Mouse (Mus musculus): ENCODE measurements around the gene Tmem220. TPM values are rescaled to one million over a fixed set of nuclear protein-coding genes. Genes with fewer than 3 reads are reported as not detected.

Gene Tmem220
- polyA plus RNA-seq, 1 experiment = not detected

- WGBS = 81% methylated on average over 2 of the region's 2 CpGs
- H3K27ac ChIP-seq (ENCODE audit: control insufficient read depth, insufficient read depth, low read depth, low read length, poor library complexity) = no peak overlapping the region
- TF ChIP-seq CTCF (IDR thresholded peaks at IDR 0.05; ENCODE audit: control insufficient read depth, insufficient read depth, low read length) (no peak), POLR2A (IDR thresholded peaks at IDR 0.05; ENCODE audit: borderline replicate concordance, control insufficient read depth, low read depth, low read length) (no peak)
- no peak overlapping the region for H3K4me3 ChIP-seq (replicated peaks; ENCODE audit: control insufficient read depth, low read depth, low read length)
- H3K4me1 ChIP-seq (ENCODE audit: control insufficient read depth, insufficient read depth, low read length) = no peaks in the 10 kb centered on the region
These were observed 36.4 kb downstream of the Tmem220 start for GRCm38 (mm10) chr11:67061311-67061710.

GRCm38 (mm10) chr11:67062726-67063125 lies 37.8 kb downstream of the Tmem220 start:
- TF ChIP-seq CTCF (IDR thresholded peaks at IDR 0.05; ENCODE audit: control insufficient read depth, insufficient read depth, low read length) = no peak
- no peak for TF ChIP-seq POLR2A (IDR thresholded peaks at IDR 0.05; ENCODE audit: borderline replicate concordance, control insufficient read depth, low read depth, low read length)
- H3K27ac ChIP-seq (ENCODE audit: control insufficient read depth, insufficient read depth, low read depth, low read length, poor library complexity) = no peak overlapping the region
- no peak overlapping the region for H3K4me3 ChIP-seq (replicated peaks; ENCODE audit: control insufficient read depth, low read depth, low read length)
- H3K4me1 ChIP-seq (ENCODE audit: control insufficient read depth, insufficient read depth, low read length) = no peaks in the 10 kb centered on the region
- WGBS = 83% methylated on average over 3 of the region's 3 CpGs

- Histone ChIP-seq H3K27ac (ENCODE audit: control insufficient read depth, insufficient read depth, low read depth, low read length, poor library complexity) (no peak overlapping the region), H3K4me3 (replicated peaks; ENCODE audit: control insufficient read depth, low read depth, low read length) (no peak overlapping the region), H3K4me1 (ENCODE audit: control insufficient read depth, insufficient read depth, low read length) (no peaks in the 10 kb centered on the region; the same call in 1 of the 2 replicates)
- WGBS = 89% methylated on average over 3 of the region's 3 CpGs
- no peak for TF ChIP-seq POLR2A (IDR thresholded peaks at IDR 0.05; ENCODE audit: borderline replicate concordance, control insufficient read depth, low read depth, low read length)
These were observed 42.8 kb downstream of the Tmem220 start for GRCm38 (mm10) chr11:67067741-67068140.

- no peak overlapping the region for H3K27ac ChIP-seq (ENCODE audit: control insufficient read depth, insufficient read depth, low read depth, low read length, poor library complexity)
- 65% methylated on average over 15 of the region's 15 CpGs for WGBS
These were observed 47.7 kb downstream of the Tmem220 start for GRCm38 (mm10) chr11:67072615-67073130.

GRCm38 (mm10) chr11:67075036-67075435 lies 50.1 kb downstream of the Tmem220 start:
- Histone ChIP-seq H3K4me1 (ENCODE audit: control insufficient read depth, insufficient read depth, low read length) (no peaks in the 10 kb centered on the region; the same call in 1 of the 2 replicates), H3K27ac (ENCODE audit: control insufficient read depth, insufficient read depth, low read depth, low read length, poor library complexity) (no peak overlapping the region), H3K4me3 (replicated peaks; ENCODE audit: control insufficient read depth, low read depth, low read length) (no peak overlapping the region)
- WGBS = 78% methylated on average over 3 of the region's 3 CpGs
- no peak for TF ChIP-seq CTCF (IDR thresholded peaks at IDR 0.05; ENCODE audit: control insufficient read depth, insufficient read depth, low read length)
- no peak for TF ChIP-seq POLR2A (IDR thresholded peaks at IDR 0.05; ENCODE audit: borderline replicate concordance, control insufficient read depth, low read depth, low read length)

More at GRCm38 (mm10) chr11:67072615-67073130, 47.7 kb downstream of the Tmem220 start:
- TF ChIP-seq CTCF (IDR thresholded peaks at IDR 0.05; ENCODE audit: control insufficient read depth, insufficient read depth, low read length) (no peak), POLR2A (IDR thresholded peaks at IDR 0.05; ENCODE audit: borderline replicate concordance, control insufficient read depth, low read depth, low read length) (no peak)
- no peak overlapping the region for H3K4me3 ChIP-seq (replicated peaks; ENCODE audit: control insufficient read depth, low read depth, low read length)
- H3K4me1 ChIP-seq (ENCODE audit: control insufficient read depth, insufficient read depth, low read length) = no peaks in the 10 kb centered on the region; the same call in 1 of the 2 replicates

- TF ChIP-seq CTCF (IDR thresholded peaks at IDR 0.05; ENCODE audit: control insufficient read depth, insufficient read depth, low read length) (no peak), POLR2A (IDR thresholded peaks at IDR 0.05; ENCODE audit: borderline replicate concordance, control insufficient read depth, low read depth, low read length) (no peak)
- WGBS = 66% methylated on average over 5 of the region's 5 CpGs
- no peaks in the 10 kb centered on the region; the same call in 1 of the 2 replicates for H3K4me1 ChIP-seq (ENCODE audit: control insufficient read depth, insufficient read depth, low read length)
- no peak overlapping the region for H3K27ac ChIP-seq (ENCODE audit: control insufficient read depth, insufficient read depth, low read depth, low read length, poor library complexity)
- no peak overlapping the region for H3K4me3 ChIP-seq (replicated peaks; ENCODE audit: control insufficient read depth, low read depth, low read length)
These were observed 51.8 kb downstream of the Tmem220 start for GRCm38 (mm10) chr11:67076781-67077180.

GRCm38 (mm10) chr11:67077435-67077834 lies 52.5 kb downstream of the Tmem220 start:
- Histone ChIP-seq H3K4me1 (ENCODE audit: control insufficient read depth, insufficient read depth, low read length) (no peaks in the 10 kb centered on the region; the same call in 1 of the 2 replicates), H3K4me3 (replicated peaks; ENCODE audit: control insufficient read depth, low read depth, low read length) (no peak overlapping the region), H3K27ac (ENCODE audit: control insufficient read depth, insufficient read depth, low read depth, low read length, poor library complexity) (no peak overlapping the region)
- TF ChIP-seq CTCF (IDR thresholded peaks at IDR 0.05; ENCODE audit: control insufficient read depth, insufficient read depth, low read length) (no peak), POLR2A (IDR thresholded peaks at IDR 0.05; ENCODE audit: borderline replicate concordance, control insufficient read depth, low read depth, low read length) (no peak)
- WGBS = 42% methylated on average over 3 of the region's 3 CpGs

GRCm38 (mm10) chr11:67078000-67078399 lies 53.0 kb downstream of the Tmem220 start, which contains the start of gene Myh3:
TSS of gene Myh3 (plus strand) at chr11:67078300.
- Histone ChIP-seq H3K27ac (ENCODE audit: control insufficient read depth, insufficient read depth, low read depth, low read length, poor library complexity) (no peak within 1 kb of the TSS), H3K4me1 (ENCODE audit: control insufficient read depth, insufficient read depth, low read length) (no peaks in the 10 kb centered on the region), H3K4me3 (replicated peaks; ENCODE audit: control insufficient read depth, low read depth, low read length) (no peak within 1 kb of the TSS)
- TF ChIP-seq CTCF (IDR thresholded peaks at IDR 0.05; ENCODE audit: control insufficient read depth, insufficient read depth, low read length) = no peak
- 75% methylated on average over 5 of the region's 5 CpGs for WGBS

- no peak overlapping the region for H3K27ac ChIP-seq (ENCODE audit: control insufficient read depth, insufficient read depth, low read depth, low read length, poor library complexity)
- no peaks in the 10 kb centered on the region for H3K4me1 ChIP-seq (ENCODE audit: control insufficient read depth, insufficient read depth, low read length)
- TF ChIP-seq CTCF (IDR thresholded peaks at IDR 0.05; ENCODE audit: control insufficient read depth, insufficient read depth, low read length) (no peak), POLR2A (IDR thresholded peaks at IDR 0.05; ENCODE audit: borderline replicate concordance, control insufficient read depth, low read depth, low read length) (no peak)
- no peak overlapping the region for H3K4me3 ChIP-seq (replicated peaks; ENCODE audit: control insufficient read depth, low read depth, low read length)
- 87% methylated on average over 6 of the region's 6 CpGs for WGBS
These were observed 53.9 kb downstream of the Tmem220 start for GRCm38 (mm10) chr11:67078888-67079287.

All from bone marrow, adult 2 months (tissue).